Mouse (Mus musculus) C2C12 (cell line): Measurements from ENCODE around the gene Rnf135.

Source experiments
- CTCF ChIP-seq: IDR thresholded peaks from one replicate; pipeline ENCODE4 v1.5.1; 2011; ENCODE audit not compliant: control insufficient read depth, insufficient read depth, insufficient read length
- MAX ChIP-seq: IDR thresholded peaks from one replicate; pipeline ENCODE4 v1.6.1; 2011; ENCODE audit warnings: mild to moderate bottlenecking, control low read depth
- MYOD1 ChIP-seq: IDR thresholded peaks from one replicate; pipeline ENCODE4 v1.6.1; 2011; ENCODE audit warnings: low read depth; ENCODE audit not compliant: control insufficient read depth, insufficient read length
- USF1 ChIP-seq: IDR thresholded peaks from one replicate; pipeline ENCODE4 v1.6.1; 2011; ENCODE audit warnings: low read depth, mild to moderate bottlenecking, control low read depth, moderate library complexity

GRCm38 (mm10) chr11:80184531-80185071, 950 bp downstream of the Rnf135 start:
- TF ChIP-seq USF1 (no peak), MAX (no peak), CTCF (no peak), MYOD1 (no peak)
